Mouse (Mus musculus) MEL (cell line): Measurements from ENCODE around the gene Olfr877. TPM values are rescaled to one million over a fixed set of nuclear protein-coding genes. Genes with fewer than 3 reads are reported as not detected.

Experiments
- DNase-seq: peaks from one replicate; pipeline ENCODE4 v3.0.0; 2011; ENCODE audit warnings: low read depth, low spot score
- H3K27ac ChIP-seq: 2 replicates; pipeline ENCODE4 v1.5.1; 2012; ENCODE audit warnings: low read depth, mild to moderate bottlenecking, control low read depth, low read length, moderate library complexity; ENCODE audit not compliant: control insufficient read depth
- H3K27me3 ChIP-seq, 2 experiments: fragments of 150-350 bp in 1 of 2; sonication (generic) in 1 of 2; 2 replicates each; pipeline ENCODE4 v1.6.1; 2012; ENCODE audit warnings: low read length in 2 of 2, mild to moderate bottlenecking in 2 of 2, improper control_type of control experiment in 1 of 2, moderate library complexity in 1 of 2; ENCODE audit not compliant: insufficient read depth in 2 of 2, control insufficient read depth in 1 of 2
- H3K36me3 ChIP-seq, 2 experiments: 2 replicates each; pipeline ENCODE4 v1.6.1; 2012 to 2014; ENCODE audit warnings: low read length in 2 of 2, improper control_type of control experiment in 1 of 2, inconsistent platforms in 1 of 2, mild to moderate bottlenecking in 1 of 2; ENCODE audit not compliant: insufficient read depth in 2 of 2, control insufficient read depth in 1 of 2
- H3K4me1 ChIP-seq, 2 experiments: fragments of 150-350 bp in 1 of 2; sonication (generic) in 1 of 2; 2 replicates each; pipeline ENCODE4 v1.6.1; 2012; ENCODE audit warnings: low read length in 2 of 2, improper control_type of control experiment in 1 of 2, mild to moderate bottlenecking in 1 of 2; ENCODE audit not compliant: insufficient read depth in 2 of 2, control insufficient read depth in 1 of 2
- H3K4me3 ChIP-seq, 2 experiments: fragments of 150-350 bp in 1 of 2; sonication (generic) in 1 of 2; 2 replicates each; pipeline ENCODE4 v1.5.1; 2012; ENCODE audit warnings: low read depth in 2 of 2, low read length in 2 of 2, mild to moderate bottlenecking in 2 of 2, moderate library complexity in 2 of 2, control low read depth in 1 of 2, improper control_type of control experiment in 1 of 2; ENCODE audit not compliant: control insufficient read depth in 1 of 2, insufficient read depth in 1 of 2
- H3K79me2 ChIP-seq: 2 replicates; pipeline ENCODE4 v1.6.1; 2012; ENCODE audit warnings: mild to moderate bottlenecking, low read length, moderate library complexity; ENCODE audit not compliant: control insufficient read depth, poor library complexity, insufficient read depth
- H3K9ac ChIP-seq: 2 replicates; pipeline ENCODE4 v1.6.1; 2012; ENCODE audit warnings: low read depth, mild to moderate bottlenecking, control low read depth, low read length, moderate library complexity; ENCODE audit not compliant: control insufficient read depth, poor library complexity, severe bottlenecking
- H3K9me3 ChIP-seq: fragments of 150-350 bp; sonication (generic); replicated peaks from 2 replicates; pipeline ENCODE4 v1.6.1; 2012; ENCODE audit warnings: mild to moderate bottlenecking, low read length, improper control_type of control experiment, moderate library complexity; ENCODE audit not compliant: insufficient read depth
- BHLHE40 ChIP-seq: IDR thresholded peaks from 2 replicates; pipeline ENCODE4 v1.6.1; 2012; ENCODE audit warnings: low read depth, mild to moderate bottlenecking, inconsistent platforms, low read length, improper control_type of control experiment, borderline replicate concordance
- E2F4 ChIP-seq: IDR thresholded peaks from 2 replicates; pipeline ENCODE4 v1.6.1; 2011; ENCODE audit warnings: low read depth, low read length, improper control_type of control experiment, borderline replicate concordance
- ELF1 ChIP-seq: IDR thresholded peaks from 2 replicates; pipeline ENCODE4 v1.6.1; 2014; ENCODE audit warnings: low read depth, mild to moderate bottlenecking, inconsistent platforms, low read length, improper control_type of control experiment, moderate library complexity
- HCFC1 ChIP-seq: IDR thresholded peaks from 2 replicates; pipeline ENCODE4 v1.6.1; 2012; ENCODE audit warnings: low read depth, mild to moderate bottlenecking, inconsistent platforms, low read length, improper control_type of control experiment, moderate library complexity
- JUND ChIP-seq: IDR thresholded peaks from 2 replicates; pipeline ENCODE4 v1.6.1; 2011; ENCODE audit warnings: low read depth, mild to moderate bottlenecking, improper control_type of control experiment, low read length
- KAT2A ChIP-seq: conservative IDR thresholded peaks from 2 replicates; pipeline ENCODE4 v1.6.1; 2012; ENCODE audit warnings: low read depth, low read length, improper control_type of control experiment, inconsistent platforms
- MEF2A ChIP-seq: IDR thresholded peaks from 2 replicates; pipeline ENCODE4 v1.6.1; 2014; ENCODE audit warnings: low read depth, mild to moderate bottlenecking, inconsistent platforms, low read length, improper control_type of control experiment; ENCODE audit not compliant: poor library complexity, insufficient replicate concordance, severe bottlenecking; ENCODE audit errors: extremely low read depth
- MYB ChIP-seq: IDR thresholded peaks from 2 replicates; pipeline ENCODE4 v1.6.1; 2011; ENCODE audit warnings: mild to moderate bottlenecking, low read depth, low read length, improper control_type of control experiment
- NRF1 ChIP-seq: IDR thresholded peaks from 2 replicates; pipeline ENCODE4 v1.6.1; 2014; ENCODE audit warnings: low read depth, mild to moderate bottlenecking, inconsistent platforms, low read length, improper control_type of control experiment, moderate library complexity; ENCODE audit not compliant: poor library complexity, insufficient read depth, severe bottlenecking
- POLR2AphosphoS2 ChIP-seq: IDR thresholded peaks from 2 replicates; pipeline ENCODE4 v1.6.1; 2011; ENCODE audit warnings: low read length, improper control_type of control experiment
- POLR2AphosphoS5 ChIP-seq: IDR thresholded peaks from 2 replicates; pipeline ENCODE4 v1.6.1; 2012; ENCODE audit warnings: low read depth, borderline replicate concordance, mild to moderate bottlenecking, inconsistent platforms, low read length, moderate library complexity, mixed read lengths
- RAD21 ChIP-seq: IDR thresholded peaks from 2 replicates; pipeline ENCODE4 v1.6.1; 2011; ENCODE audit warnings: mild to moderate bottlenecking, low read depth, low read length, improper control_type of control experiment
- RCOR1 ChIP-seq: IDR thresholded peaks from 2 replicates; pipeline ENCODE4 v1.6.1; 2012; ENCODE audit warnings: low read depth, mild to moderate bottlenecking, inconsistent platforms, low read length, improper control_type of control experiment
- SMC3 ChIP-seq: IDR thresholded peaks from 2 replicates; pipeline ENCODE4 v1.6.1; 2011; ENCODE audit warnings: low read depth, low read length, improper control_type of control experiment
- TBP ChIP-seq: IDR thresholded peaks from 2 replicates; pipeline ENCODE4 v1.8.0; 2011; ENCODE audit warnings: low read depth, low read length, improper control_type of control experiment
- USF1 ChIP-seq: IDR thresholded peaks from 2 replicates; pipeline ENCODE4 v1.6.1; 2014; ENCODE audit warnings: low read depth, mild to moderate bottlenecking, inconsistent platforms, low read length, improper control_type of control experiment, moderate library complexity
- USF2 ChIP-seq, 2 experiments: IDR thresholded peaks; 2 replicates each; pipeline ENCODE4 v1.6.1; 2011 to 2012; ENCODE audit warnings: improper control_type of control experiment in 2 of 2, low read length in 2 of 2, borderline replicate concordance in 1 of 2, inconsistent platforms in 1 of 2, low read depth in 1 of 2, mild to moderate bottlenecking in 1 of 2; ENCODE audit not compliant: insufficient read depth in 1 of 2
- ZC3H11A ChIP-seq: IDR thresholded peaks from 2 replicates; pipeline ENCODE4 v1.6.1; 2012; ENCODE audit warnings: low read depth, mild to moderate bottlenecking, inconsistent platforms, low read length, improper control_type of control experiment
- polyA plus RNA-seq, 2 experiments: library from polyadenylated mRNA; stranded (reverse) in 1 of 2; unstranded in 1 of 2; fragments of >175 nt in 1 of 2; fragments of >200 nt in 1 of 2; gene quantifications; 2 replicates each; pipeline versions ENCODE4 v1.2.1 to v1.2.4; 2012; ENCODE audit warnings: low replicate concordance in 2 of 2, low read depth in 1 of 2; ENCODE audit not compliant: insufficient read length in 2 of 2, insufficient read depth in 1 of 2, missing spikeins in 1 of 2
- total RNA-seq: library from RNA; depleted of rRNA; stranded (reverse); fragments of 300-350 nt; gene quantifications from 2 replicates; pipeline ENCODE4 v1.2.3, GENCODE M21; 2012

The Olfr877 gene
- total and polyA plus RNA-seq, 3 experiments, result not detected

DNA sequence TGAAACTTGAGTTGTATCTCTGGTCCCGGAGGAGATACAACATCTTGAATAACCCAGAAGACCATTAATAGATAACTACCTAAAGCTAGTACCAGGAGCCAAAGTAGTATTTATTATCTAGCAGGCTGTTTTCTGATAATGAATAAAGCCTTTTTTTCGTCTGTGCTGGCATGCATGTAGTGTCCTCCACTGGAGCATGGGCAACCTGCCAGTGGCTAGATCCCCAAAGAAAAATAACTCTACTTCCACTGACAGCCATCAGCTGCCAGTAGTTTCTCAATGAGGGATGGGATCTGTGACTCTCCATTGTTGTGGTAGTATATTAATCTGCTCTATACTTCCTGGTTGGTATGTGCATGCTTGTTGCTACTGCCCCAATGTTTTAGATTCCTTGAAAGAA lies 45.1 kb upstream of the Olfr877 start:
- DNase-seq, result peak; percentile 30
- Histone ChIP-seq H3K9me3 (no peaks in the 10 kb centered on the region), H3K27me3 (no peaks in the 10 kb centered on the region; a peak in 1 of 4 replicates), H3K4me3 (no peak overlapping the region), H3K9ac (no peak overlapping the region), H3K36me3 (peaks cover 0 to 10% of the 10 kb centered on the region in 2 experiments; a peak in 2 of 4 replicates)
- TF ChIP-seq E2F4 (no peak), HCFC1 (no peak), USF2 (IDR thresholded peaks at IDR 0.05; ENCODE audit: borderline replicate concordance in 1 of 2, insufficient read depth in 1 of 2, low read depth in 1 of 2, low read length in 2 of 2) (no peak), ZC3H11A (no peak), POLR2AphosphoS5 (no peak), JUND (no peak)
- TF ChIP-seq, all 39 proteins: peak for 0
- Histone ChIP-seq H3K4me1 (peaks cover 0 to 9% of the 10 kb centered on the region in 2 experiments; a peak in 3 of 4 replicates), H3K27ac (no peak overlapping the region), H3K79me2 (no peaks in the 10 kb centered on the region)

DNA sequence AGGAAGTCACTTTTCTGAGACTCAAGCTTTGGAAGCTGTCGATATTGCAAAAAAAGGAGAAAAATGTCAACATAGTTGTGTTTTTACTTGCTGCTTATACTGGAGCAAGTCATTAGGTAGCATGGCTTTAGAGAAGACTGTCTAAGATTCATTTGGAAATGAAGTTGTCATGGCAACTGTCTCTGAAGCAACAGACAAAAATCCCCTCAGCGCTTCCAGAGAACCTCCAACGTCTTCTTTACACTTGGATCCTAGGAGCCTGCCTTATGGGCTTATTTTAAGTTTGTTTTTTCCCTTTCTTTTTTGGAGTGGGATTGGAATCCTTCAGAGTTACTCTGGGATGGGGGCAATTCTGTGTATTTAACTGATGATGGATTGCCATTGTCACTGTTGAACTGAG lies 39.4 kb upstream of the Olfr877 start:
- H3K4me1 ChIP-seq, result no peaks in the 10 kb centered on the region
- no peaks in the 10 kb centered on the region for H3K27me3 ChIP-seq
- TF ChIP-seq RAD21, result no peak
- no peak for TF ChIP-seq SMC3
- no peak for TF ChIP-seq MEF2A
- TF ChIP-seq, all 39 proteins: peak for 0
- Histone ChIP-seq H3K4me3 (no peak overlapping the region), H3K9ac (no peak overlapping the region), H3K79me2 (no peaks in the 10 kb centered on the region), H3K36me3 (no peaks in the 10 kb centered on the region), H3K27ac (no peak overlapping the region), H3K9me3 (no peaks in the 10 kb centered on the region)
- DNase-seq, result no peak

DNA sequence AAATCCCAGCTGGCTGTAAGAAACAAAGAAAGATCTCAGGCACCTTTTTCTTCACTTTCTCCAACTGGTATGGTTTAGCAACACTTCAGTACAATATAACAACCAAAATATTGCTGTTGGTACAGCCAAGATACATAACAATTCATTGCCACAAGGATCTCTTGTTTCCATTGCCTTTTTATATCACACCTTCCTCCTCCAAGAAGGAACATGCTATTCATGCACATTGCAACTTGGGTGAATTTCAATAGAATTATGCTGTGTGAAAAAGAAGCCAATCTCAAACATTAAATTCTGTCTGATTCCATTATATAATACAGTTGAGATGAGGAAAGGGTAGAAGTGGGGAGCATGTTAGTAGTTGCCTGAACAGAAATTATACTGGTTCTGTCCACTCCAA lies 24.2 kb upstream of the Olfr877 start:
- no peaks in the 10 kb centered on the region for H3K4me1 ChIP-seq
- H3K36me3 ChIP-seq, result no peaks in the 10 kb centered on the region
- no peak overlapping the region for H3K4me3 ChIP-seq
- no peaks in the 10 kb centered on the region for H3K9me3 ChIP-seq
- H3K27ac ChIP-seq, result no peak overlapping the region
- no peaks in the 10 kb centered on the region for H3K79me2 ChIP-seq
- DNase-seq, result no peak
- TF ChIP-seq NRF1, result no peak
- TF ChIP-seq ZC3H11A, result no peak
- no peak for TF ChIP-seq SMC3
- TF ChIP-seq ELF1, result no peak
- TF ChIP-seq POLR2AphosphoS2, result no peak
- no peak for TF ChIP-seq USF1
- TF ChIP-seq KAT2A, result no peak
- no peak for TF ChIP-seq RCOR1
- no peak for TF ChIP-seq BHLHE40
- TF ChIP-seq TBP, result no peak
- TF ChIP-seq MYB, result no peak
- TF ChIP-seq, all 39 proteins: peak for 0
- Histone ChIP-seq H3K9ac (no peak overlapping the region), H3K27me3 (no peaks in the 10 kb centered on the region; a peak in 1 of 4 replicates)
